Mouse (Mus musculus) limb, embryonic 12.5 days (tissue): ENCODE measurements around the gene Tpbg. TPM values are rescaled to one million over a fixed set of nuclear protein-coding genes. Genes with fewer than 3 reads are reported as not detected.
A peak's percentile ranks its signal among the peaks of the same experiment; 100 is the strongest.

Experiments used
- ATAC-seq: fragments of 200-750 bp; cut with Nextera tagmentation; 2 replicates; pipeline ENCODE4 v1.8.0; 2017; ENCODE audit warnings: low read depth, moderate TSS enrichment; ENCODE audit not compliant: insufficient number of reproducible peaks, insufficient read depth, low FRiP score, low TSS enrichment
- H3K27ac ChIP-seq: fragments of 300-500 bp; sonication (generic); 2 replicates; pipeline ENCODE4 v1.5.1; 2016; ENCODE audit warnings: mild to moderate bottlenecking, moderate library complexity
- H3K27me3 ChIP-seq: fragments of 300-500 bp; sonication (generic); 2 replicates; pipeline ENCODE4 v1.6.1; 2016; ENCODE audit warnings: mild to moderate bottlenecking, moderate library complexity
- H3K36me3 ChIP-seq: fragments of 300-500 bp; sonication (generic); 2 replicates; pipeline ENCODE4 v1.6.1; 2016; ENCODE audit warnings: mild to moderate bottlenecking, moderate library complexity
- H3K4me1 ChIP-seq: fragments of 300-500 bp; sonication (generic); replicated peaks from 2 replicates; pipeline ENCODE4 v1.6.1; 2016
- H3K4me2 ChIP-seq: fragments of 300-500 bp; sonication (generic); 2 replicates; pipeline ENCODE4 v1.6.1; 2016; ENCODE audit warnings: mild to moderate bottlenecking, moderate library complexity
- H3K4me3 ChIP-seq: fragments of 300-500 bp; sonication (generic); replicated peaks from 2 replicates; pipeline ENCODE4 v1.5.1; 2016; ENCODE audit warnings: mild to moderate bottlenecking
- H3K9ac ChIP-seq: fragments of 300-500 bp; sonication (generic); replicated peaks from 2 replicates; pipeline ENCODE4 v1.6.1; 2016; ENCODE audit warnings: mild to moderate bottlenecking, moderate library complexity
- H3K9me3 ChIP-seq: fragments of 300-500 bp; sonication (generic); 2 replicates; pipeline ENCODE4 v1.6.1; 2016; ENCODE audit warnings: mild to moderate bottlenecking, moderate library complexity
- whole genome bisulfite sequencing: fragments of 180-500 bp; shearing (Covaris S2); methylation state at CpG from one replicate; pipeline ENCODE4 v1.1.7; 2016; 5-methylcytosine and 5-hydroxymethylcytosine counted together
- polyA plus RNA-seq: library from polyadenylated mRNA; unstranded; fragments of >200 nt; fragmentation: Nextera tagmentation; extraction: Ambion mirVana; gene quantifications from 2 replicates; pipeline ENCODE4 v1.2.1, GENCODE M21; 2016

The Tpbg gene
- polyA plus RNA-seq, 1 experiment from 2014 or later, result 36.3 TPM

- WGBS, result 2% methylated on average over 75 of the region's 80 CpGs
- H3K36me3 ChIP-seq, result peaks cover 20% of the 10 kb centered on the region
- H3K4me2 ChIP-seq, result peak overlapping the region; percentile 93
- H3K9ac ChIP-seq, result peak overlapping the region; percentile 81
- H3K9me3 ChIP-seq, result no peaks in the 10 kb centered on the region
- peaks cover 9% of the 10 kb centered on the region for H3K27me3 ChIP-seq
- H3K4me1 ChIP-seq, result peaks cover 21% of the 10 kb centered on the region
- H3K27ac ChIP-seq, result peak overlapping the region; percentile 92
- peak overlapping the region; percentile 76 for H3K4me3 ChIP-seq
- ATAC-seq, result no peak; the same call in none of the 2 replicates
Observed at GRCm38 (mm10) chr9:85843891-85844646, 1.9 kb downstream of the Tpbg start.

DNA sequence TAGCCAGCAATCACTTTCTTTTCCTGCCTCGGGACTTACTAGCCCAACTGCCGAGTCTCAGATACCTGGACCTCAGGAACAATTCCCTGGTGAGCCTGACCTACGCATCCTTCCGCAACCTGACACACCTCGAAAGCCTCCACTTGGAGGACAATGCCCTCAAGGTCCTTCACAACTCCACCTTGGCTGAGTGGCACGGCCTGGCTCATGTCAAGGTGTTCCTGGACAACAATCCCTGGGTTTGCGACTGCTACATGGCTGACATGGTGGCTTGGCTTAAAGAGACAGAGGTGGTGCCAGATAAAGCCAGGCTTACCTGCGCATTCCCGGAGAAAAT is 2.4 kb downstream of the Tpbg start:
- peaks cover 9% of the 10 kb centered on the region for H3K27me3 ChIP-seq
- no peak for ATAC-seq

GRCm38 (mm10) chr9:85846186-85846585 is 4.0 kb downstream of the Tpbg start:
- Histone ChIP-seq H3K4me3 (no peak overlapping the region), H3K4me2 (no peak overlapping the region), H3K9ac (no peak overlapping the region), H3K27me3 (peaks cover 9% of the 10 kb centered on the region), H3K27ac (no peak overlapping the region), H3K36me3 (peaks cover 24% of the 10 kb centered on the region), H3K4me1 (peaks cover 21% of the 10 kb centered on the region), H3K9me3 (no peaks in the 10 kb centered on the region)
- WGBS, result 32% methylated on average over 2 of the region's 2 CpGs
- no peak for ATAC-seq

More for the DNA sequence above, 2.4 kb downstream of the Tpbg start:
- no peaks in the 10 kb centered on the region for H3K9me3 ChIP-seq
- 73% methylated on average over 9 of the region's 9 CpGs for WGBS
- no peak overlapping the region for H3K27ac ChIP-seq
- peaks cover 22% of the 10 kb centered on the region for H3K36me3 ChIP-seq
- peaks cover 21% of the 10 kb centered on the region for H3K4me1 ChIP-seq
- peak overlapping the region; percentile 81; the same call in 1 of the 2 replicates for H3K9ac ChIP-seq
- peak overlapping the region; percentile 93 for H3K4me2 ChIP-seq
- H3K4me3 ChIP-seq, result peak overlapping the region; percentile 76

DNA sequence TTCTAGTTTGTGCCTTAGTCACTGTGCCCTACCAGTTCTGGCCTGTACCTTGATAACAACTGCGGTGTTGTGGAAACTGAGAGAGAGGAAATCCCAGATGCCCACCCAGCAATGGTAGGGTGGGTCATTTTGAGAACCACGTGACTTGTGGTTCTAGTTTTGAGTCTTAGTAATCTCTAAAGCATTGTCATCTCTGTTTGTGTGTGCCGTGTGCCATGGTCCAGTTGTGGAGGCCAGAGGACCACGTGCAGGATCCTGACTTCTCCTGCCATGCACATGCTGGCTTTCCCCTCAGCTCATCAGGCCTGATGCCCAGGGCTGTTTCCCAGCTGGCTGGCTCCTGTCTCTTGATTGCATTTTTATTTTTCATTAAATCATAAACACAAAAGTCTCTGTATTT is 12.6 kb downstream of the Tpbg start:
- Histone ChIP-seq H3K4me2 (no peak overlapping the region), H3K27me3 (no peaks in the 10 kb centered on the region), H3K4me3 (no peak overlapping the region), H3K9ac (no peak overlapping the region), H3K4me1 (no peaks in the 10 kb centered on the region), H3K27ac (no peak overlapping the region), H3K9me3 (no peaks in the 10 kb centered on the region), H3K36me3 (no peaks in the 10 kb centered on the region; the same call in 1 of the 2 replicates)
- ATAC-seq, result no peak
- 81% methylated on average over 4 of the region's 4 CpGs for WGBS

DNA sequence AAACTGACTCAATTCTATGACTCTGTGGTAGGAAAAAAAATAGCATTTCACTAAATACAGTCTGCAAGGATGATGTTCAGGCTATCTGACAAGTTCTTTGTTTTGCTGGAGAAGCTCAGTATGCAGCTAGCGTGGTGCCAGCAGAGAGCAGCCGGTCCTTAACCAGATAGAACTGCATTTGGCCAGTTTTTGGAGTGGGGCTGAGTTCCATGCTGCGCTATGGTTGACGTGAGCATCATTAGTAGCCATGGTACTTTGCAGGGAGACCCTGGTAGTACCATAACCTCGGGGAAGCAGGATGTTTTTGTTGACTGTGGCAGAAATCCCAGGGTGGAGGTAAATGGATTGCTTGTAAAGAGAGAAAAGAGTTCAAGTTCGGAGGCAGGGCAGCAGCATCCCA is 14.3 kb downstream of the Tpbg start:
- ATAC-seq, result 0 out of 2 replicates have a peak, but pooled peaks have one; percentile 21
- H3K9me3 ChIP-seq, result no peaks in the 10 kb centered on the region
- 53% methylated on average over 6 of the region's 6 CpGs for WGBS

DNA sequence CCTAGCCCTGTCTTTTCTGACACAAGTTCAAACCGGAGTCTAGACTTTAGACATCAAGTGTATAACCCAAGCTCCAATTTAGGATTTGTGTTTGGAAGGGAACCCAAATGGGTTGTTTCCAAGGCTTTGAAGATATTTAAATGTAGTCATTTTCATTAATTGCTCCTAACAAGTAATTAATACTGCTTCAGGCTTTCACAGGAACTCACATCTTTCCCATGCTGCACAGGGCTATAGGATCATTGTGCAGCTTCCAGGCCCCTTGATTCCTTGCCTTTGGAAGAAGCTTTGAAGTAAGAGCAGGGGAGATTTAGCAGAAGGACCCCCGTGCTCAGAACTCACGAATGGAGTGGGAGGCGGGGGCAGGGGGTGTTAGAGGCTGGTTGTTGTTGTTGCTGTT is 18.9 kb downstream of the Tpbg start:
- no peak overlapping the region for H3K4me2 ChIP-seq
- no peaks in the 10 kb centered on the region for H3K9me3 ChIP-seq
- H3K27ac ChIP-seq, result no peak overlapping the region
- no peaks in the 10 kb centered on the region for H3K27me3 ChIP-seq
- no peaks in the 10 kb centered on the region for H3K4me1 ChIP-seq
- no peaks in the 10 kb centered on the region for H3K36me3 ChIP-seq
- no peak overlapping the region for H3K9ac ChIP-seq
- H3K4me3 ChIP-seq, result no peak overlapping the region
- 39% methylated on average over 4 of the region's 4 CpGs for WGBS
- no peak for ATAC-seq

More for the DNA sequence above, 14.3 kb downstream of the Tpbg start:
- Histone ChIP-seq H3K4me3 (no peak overlapping the region), H3K9ac (no peak overlapping the region), H3K27ac (no peak overlapping the region), H3K4me1 (no peaks in the 10 kb centered on the region), H3K4me2 (no peak overlapping the region), H3K36me3 (no peaks in the 10 kb centered on the region; the same call in 1 of the 2 replicates), H3K27me3 (no peaks in the 10 kb centered on the region)

GRCm38 (mm10) chr9:85862562-85862961 is 20.4 kb downstream of the Tpbg start:
- H3K27me3 ChIP-seq, result no peaks in the 10 kb centered on the region
- no peak overlapping the region for H3K4me3 ChIP-seq
- H3K9ac ChIP-seq, result no peak overlapping the region
- H3K4me1 ChIP-seq, result no peaks in the 10 kb centered on the region; the same call in 1 of the 2 replicates
- H3K27ac ChIP-seq, result no peak overlapping the region
- H3K36me3 ChIP-seq, result no peaks in the 10 kb centered on the region
- H3K9me3 ChIP-seq, result no peaks in the 10 kb centered on the region
- no peak for ATAC-seq
- WGBS, result 77% methylated on average over 6 of the region's 6 CpGs
- H3K4me2 ChIP-seq, result no peak overlapping the region

GRCm38 (mm10) chr9:85872908-85873307 is 30.7 kb downstream of the Tpbg start:
- Histone ChIP-seq H3K36me3 (no peaks in the 10 kb centered on the region), H3K4me3 (no peak overlapping the region), H3K27me3 (no peaks in the 10 kb centered on the region), H3K4me2 (no peak overlapping the region), H3K9me3 (no peaks in the 10 kb centered on the region), H3K4me1 (no peaks in the 10 kb centered on the region), H3K27ac (no peak overlapping the region), H3K9ac (no peak overlapping the region)
- 80% methylated on average over 7 of the region's 7 CpGs for WGBS
- no peak for ATAC-seq

GRCm38 (mm10) chr9:85893681-85894080 is 51.5 kb downstream of the Tpbg start:
- Histone ChIP-seq H3K4me3 (no peak overlapping the region), H3K9ac (no peak overlapping the region), H3K27me3 (no peaks in the 10 kb centered on the region), H3K4me2 (no peak overlapping the region), H3K4me1 (no peaks in the 10 kb centered on the region), H3K27ac (no peak overlapping the region), H3K36me3 (no peaks in the 10 kb centered on the region), H3K9me3 (no peaks in the 10 kb centered on the region)
- ATAC-seq, result no peak
- 81% methylated on average over 5 of the region's 5 CpGs for WGBS

Other genes starting within 250 kb of the Tpbg start
- 43.4 and 46.2 TPM in 2 replicates for gene Ibtk, start 93.0 kb upstream of the Tpbg start, polyA plus RNA-seq